Mouse (Mus musculus) cerebellum, postnatal 10 days (tissue): Measurements from ENCODE around the gene Nav2.
A peak's percentile ranks its signal among the peaks of the same experiment; 100 is the strongest.

ENCODE experiments used
- DNase-seq, 2 experiments: peaks; one replicate each; pipeline ENCODE4 v3.0.0; 2021; ENCODE audit warnings: mixed read lengths in 2 of 2

Nav2 gene

DNA sequence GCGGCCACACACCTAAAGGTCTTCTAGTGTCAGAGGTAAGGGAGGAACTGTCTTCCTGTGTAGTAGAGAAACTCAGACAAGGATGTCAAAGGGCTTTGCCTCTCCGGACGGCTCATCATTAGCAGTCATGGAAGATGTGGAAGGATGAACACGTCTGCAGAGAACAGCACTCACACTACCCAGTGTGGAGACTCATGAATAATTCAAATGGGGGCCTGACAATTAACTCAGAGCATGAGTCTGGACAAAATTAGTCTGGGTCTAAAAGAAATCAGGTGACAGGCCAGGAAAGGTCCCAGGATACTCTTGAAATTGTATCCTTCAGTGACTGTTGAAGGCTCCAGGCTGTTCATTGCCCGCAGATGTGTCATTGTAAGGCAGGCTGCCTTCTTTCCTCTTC lies 17.5 kb upstream of the Nav2 start:
- no peak for DNase-seq

DNA sequence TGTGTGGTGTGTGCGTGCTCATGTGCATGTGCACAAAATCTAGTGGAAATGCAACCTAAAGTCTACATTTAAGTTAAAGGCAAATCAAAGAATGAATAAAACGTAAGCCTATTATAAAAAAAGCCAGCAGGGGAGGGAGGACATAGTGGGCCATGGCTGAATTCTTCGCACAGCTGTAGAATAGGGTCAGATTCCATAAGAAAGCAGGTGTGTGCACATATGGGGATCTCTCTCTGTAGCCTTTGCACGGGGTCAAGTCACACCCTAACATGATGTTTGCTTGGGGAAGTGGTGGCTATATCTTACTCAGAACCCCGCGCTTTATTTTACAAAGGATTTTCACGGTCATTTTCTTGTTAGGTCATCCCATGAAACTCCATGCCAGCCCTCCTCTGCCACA lies 15.4 kb upstream of the Nav2 start:
- DNase-seq, result no peak

DNA sequence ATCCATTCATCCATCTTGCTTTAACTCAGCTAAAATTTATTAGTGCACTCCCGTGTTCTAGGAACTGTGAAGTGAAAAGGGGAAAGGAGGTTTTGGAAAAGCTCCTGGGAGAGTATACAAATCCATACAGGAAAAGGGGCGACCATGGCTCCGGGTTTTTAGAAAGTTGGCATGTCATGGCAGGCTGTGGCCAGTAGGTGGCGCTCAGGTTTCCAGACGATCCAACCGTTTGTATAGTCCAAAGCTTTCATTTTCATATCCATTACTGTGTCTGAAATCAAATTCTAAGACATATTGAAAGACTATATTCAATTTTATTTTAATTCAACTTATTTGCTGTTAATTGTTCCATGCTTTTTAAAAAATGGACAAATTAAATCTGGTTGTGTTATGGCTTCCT lies 14.4 kb upstream of the Nav2 start:
- peak; percentile 85 to 89 for DNase-seq

DNA sequence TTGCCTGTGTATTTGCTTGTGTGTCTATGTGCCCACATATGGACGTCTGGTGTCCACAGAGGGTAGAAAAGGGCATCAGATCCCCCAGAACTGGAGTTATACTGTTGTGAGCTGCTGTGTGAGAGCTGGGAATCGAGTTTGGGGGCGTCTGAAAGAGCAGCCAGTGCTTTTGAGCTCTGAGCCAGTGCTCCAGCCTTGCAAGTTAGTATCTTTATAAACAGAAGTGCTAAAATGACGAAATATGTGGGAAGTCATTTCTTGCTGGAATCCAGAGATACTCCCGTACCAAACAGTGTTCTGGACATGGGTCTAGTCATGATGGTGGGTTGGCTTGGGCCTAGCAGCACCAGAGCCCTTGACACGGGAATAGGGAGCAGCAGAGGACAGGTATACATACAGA lies 13.8 kb upstream of the Nav2 start:
- no peak for DNase-seq

DNA sequence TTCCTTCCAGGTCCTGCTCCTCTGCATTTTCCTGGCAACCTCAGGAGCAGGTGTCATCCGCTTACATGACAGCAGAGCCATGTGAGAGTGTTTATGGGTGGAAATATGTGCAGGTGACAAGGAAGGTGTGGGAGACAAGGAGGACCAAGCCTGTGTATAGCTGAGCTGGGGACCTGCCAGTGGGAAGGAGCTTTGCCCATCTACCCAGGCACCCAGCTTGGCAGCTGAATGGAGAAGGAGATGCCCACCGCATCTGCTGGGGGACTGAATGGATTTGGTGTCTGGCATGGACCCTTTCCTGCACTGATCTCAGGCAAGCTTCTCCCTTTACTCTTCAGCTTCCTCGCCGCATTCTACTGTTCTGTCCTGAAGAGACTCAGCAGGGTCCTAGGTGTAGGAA lies 13.0 kb upstream of the Nav2 start:
- DNase-seq, result peak; percentile 51 to 67

DNA sequence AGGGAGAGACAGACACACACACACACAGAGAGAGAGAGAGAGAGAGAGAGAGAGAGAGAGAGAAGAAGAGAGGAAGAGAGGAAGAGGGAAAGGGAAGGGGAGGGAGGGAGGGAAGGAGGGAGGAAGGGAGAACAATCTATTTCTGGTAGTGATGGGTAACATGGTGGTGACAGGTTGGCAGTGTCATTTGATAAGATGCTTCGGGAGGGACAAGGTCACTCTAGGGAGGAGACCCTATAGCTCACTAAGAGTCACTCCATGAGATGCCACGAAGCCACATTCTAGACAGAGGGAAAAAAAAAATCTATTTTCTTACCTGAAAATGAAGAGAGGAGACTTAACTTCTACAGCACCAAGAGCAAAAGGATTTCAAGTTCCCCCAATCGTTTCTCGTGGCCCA lies 12.5 kb upstream of the Nav2 start:
- no peak for DNase-seq

DNA sequence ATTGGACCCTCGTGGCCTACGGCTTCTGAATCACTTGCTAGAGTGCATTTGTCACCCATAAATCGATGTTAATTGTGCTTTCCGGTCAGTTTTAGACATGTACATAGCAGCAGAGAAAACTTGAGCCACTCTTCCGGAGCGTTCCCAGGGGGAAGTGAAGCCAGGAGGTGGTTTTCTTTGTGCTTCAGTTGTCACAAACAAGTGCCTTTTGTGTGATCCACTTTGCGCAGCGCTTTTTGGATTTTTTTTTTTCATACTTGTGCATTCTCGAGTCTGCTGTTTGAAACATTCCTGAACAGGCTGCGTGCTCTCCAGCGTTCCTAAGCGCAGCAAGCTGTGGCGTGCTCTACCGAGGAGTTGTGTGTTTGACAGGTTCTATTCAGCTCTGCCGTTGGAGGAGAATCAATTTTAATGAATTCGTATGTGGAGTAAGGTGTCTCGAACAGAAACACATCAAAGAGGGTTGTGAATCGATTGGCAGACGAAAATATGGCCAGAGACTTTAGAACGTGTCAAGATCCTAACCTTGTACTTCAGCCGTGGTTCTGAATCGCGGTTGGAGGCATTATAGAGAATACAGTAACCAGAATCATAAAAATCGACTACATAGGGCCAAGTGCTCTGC lies 10.9 kb upstream of the Nav2 start:
- no peak for DNase-seq

DNA sequence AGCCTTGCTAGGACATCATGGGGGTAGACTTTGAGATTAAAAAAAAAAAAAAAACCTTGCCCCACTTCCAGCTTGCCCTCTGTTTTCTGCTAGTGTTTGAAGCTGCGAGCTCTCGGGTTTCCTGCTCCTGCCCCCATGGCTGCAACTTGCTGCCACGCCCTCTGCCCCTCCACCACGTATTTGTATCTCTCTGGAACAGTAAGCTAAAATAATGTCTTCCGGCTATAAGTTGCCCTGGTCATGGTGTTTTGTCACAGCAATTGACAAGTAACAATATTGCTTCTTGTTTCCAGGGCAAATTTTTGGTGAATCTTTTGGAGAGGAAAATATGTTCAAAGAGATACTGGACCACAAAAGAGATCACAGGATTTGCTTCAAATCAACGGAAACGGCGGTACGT lies 10.1 kb upstream of the Nav2 start:
- no peak for DNase-seq

DNA sequence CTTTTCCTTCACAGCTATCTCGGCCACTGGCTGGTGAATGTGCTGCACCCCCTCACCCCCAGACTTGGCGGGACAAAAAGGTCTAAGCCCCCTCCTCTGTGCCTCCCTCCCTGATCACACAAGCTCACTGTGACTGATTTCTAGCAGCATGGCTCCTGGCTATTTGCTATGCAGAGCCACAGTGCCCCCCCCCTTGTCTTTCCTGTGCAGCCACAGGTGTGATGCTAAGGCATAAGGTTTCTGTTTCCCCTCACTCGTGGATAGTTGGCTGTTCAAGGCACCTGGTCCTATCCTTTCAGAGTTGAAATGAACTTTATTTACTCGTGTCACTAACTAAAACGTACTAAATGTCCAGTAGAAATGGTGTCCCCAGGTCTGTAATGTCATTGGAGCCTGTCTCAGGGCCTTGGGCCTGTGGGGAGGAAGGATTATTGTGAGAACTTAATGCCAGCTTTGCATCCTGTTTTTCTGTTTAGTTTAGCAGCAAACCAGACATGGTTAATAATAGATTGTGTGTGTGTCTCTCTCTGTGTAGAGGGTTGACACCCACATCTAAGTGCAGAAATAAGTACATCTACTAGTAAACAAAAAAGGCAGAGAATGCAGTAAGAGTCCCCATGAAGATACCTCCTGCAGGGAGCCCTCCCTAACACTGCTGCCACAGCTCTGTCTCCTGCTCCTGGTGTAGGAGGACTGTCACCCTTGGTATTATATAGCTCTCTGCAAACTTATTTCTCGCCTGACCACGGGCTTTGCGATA lies 7.9 kb upstream of the Nav2 start:
- no peak for DNase-seq

DNA sequence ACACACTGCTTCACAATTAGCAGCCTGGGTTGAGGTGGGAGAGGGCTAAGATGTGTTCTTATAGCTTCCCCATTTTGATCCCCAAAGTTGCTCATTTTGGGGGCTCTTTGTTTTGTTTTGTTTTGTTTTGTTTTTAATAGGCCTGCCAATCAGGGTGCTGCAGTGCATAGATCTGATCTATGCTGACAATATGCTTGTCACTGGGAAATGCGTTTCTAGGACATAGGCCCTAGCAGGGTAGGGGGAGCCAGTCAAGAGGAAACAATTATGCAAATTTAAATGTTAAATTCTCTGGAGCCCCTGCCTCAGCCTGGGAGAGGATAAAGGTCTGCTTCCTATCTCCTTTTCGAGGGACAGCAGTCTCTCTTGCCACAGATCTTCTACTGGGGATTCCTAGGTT lies 6.1 kb upstream of the Nav2 start:
- DNase-seq, result no peak

DNA sequence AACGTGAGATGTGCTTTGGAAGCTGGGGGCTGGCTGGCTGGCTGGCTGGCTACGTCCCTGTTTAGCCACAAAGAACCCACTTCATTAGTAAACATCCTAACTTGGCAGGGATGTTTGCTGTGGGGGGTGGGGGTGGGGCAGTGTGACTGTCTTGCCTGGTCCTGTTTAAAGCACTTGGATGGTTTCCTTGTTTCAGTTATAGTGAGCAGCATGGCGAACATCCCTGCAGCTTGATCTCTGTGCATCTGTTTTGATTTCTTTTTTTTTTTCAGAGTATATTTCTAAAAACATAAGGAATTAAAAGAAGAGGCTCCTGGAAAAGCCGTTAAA lies 791 bp downstream of the Nav2 start:
- DNase-seq, result no peak

DNA sequence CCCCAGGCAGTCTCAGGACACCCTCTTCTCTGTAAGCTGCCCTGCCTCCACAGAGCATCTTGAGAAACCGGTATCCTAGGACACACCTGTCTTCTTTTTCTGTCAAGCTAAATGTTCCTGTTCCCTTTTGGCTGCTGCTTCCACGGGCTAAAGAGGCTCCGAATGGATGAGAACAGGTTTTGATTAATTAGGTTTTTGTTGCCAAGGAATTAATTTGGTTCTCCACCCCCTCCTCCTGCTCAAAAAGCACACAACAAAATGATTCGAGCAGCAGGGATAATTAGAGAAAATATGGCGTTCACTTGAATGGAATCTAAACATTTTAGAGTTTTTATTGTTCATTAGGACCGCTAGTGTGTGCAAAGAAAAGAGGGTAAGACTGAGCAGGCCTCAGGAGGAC lies 1.8 kb downstream of the Nav2 start:
- DNase-seq, result no peak

DNA sequence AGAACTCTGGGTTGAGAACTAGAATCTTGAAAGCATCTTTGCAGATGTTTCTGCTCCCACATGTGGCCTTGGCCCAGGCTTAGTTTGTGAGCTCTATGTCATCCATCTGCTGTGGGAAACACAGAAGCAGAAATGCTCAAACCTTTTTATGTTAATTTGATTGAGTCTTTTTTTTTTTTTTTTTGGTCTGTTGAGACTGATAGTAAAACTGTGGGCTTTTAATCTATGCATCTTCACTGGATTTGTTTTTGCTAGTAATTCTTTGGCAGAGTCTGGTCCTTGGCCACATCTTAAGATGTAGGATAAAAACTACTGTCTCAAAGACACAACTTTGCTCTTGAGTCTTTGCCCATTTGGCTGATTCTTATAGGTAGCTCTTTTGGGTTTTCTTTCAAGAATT lies 2.6 kb downstream of the Nav2 start:
- DNase-seq, result no peak

DNA sequence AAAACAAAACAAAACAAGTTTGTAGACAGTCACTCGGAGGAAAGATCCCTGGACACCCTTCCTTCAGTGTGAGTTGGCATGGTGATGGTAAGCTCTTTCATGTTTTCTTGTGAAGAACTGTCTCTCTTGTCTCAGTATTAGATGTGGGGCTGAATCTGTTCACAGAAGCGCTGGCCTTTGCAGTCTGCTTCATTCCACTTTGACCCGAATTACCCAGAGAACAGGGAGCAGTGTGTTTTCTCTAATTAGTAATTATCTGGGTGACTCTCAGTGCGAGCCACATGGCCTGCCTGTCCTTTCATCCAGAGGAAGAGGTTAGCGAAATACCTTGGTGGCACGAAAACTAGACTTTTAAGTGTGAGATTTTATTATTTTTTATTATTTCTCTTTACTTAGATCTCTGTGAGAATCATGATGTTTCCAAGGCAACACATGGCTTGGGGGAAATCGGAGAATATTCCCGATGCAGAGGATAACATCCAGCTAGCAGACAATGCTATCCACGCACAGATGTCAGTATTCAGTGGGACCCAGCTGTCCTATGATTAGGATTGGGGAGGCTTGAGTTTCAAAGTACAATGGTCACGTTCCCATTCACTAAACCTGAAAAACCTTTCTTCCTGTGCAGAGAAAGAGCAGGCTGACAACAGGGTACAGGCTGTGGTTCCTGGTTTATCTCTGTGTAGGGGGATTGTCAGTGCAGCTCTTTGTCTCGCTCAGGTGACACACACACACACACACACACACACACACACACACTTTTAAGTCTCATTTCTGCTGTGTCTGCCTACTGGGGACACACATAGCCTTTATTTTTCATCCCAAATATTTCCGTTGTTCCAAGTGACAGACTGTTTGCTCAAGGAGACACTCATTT lies 6.4 kb downstream of the Nav2 start:
- no peak for DNase-seq

DNA sequence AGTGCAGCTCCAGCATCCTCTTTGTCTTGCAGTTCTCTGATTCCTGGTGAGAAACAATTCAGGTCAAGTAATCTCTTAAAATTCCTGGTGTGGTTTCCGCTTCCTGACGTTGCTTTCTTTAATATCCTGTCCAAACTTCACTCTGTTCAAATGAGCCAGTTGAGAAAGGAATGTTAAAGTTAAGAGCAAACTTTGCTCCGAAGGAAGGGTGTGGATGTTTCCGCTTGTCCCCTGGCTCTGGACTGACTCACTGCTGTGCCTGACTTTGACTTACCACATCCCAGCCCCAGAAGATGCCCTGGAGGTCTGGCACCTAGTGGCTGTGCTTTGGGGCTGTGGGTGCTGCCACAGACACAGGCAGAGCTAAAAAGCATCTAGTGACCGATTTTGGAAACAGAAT lies 8.9 kb downstream of the Nav2 start:
- no peak for DNase-seq

DNA sequence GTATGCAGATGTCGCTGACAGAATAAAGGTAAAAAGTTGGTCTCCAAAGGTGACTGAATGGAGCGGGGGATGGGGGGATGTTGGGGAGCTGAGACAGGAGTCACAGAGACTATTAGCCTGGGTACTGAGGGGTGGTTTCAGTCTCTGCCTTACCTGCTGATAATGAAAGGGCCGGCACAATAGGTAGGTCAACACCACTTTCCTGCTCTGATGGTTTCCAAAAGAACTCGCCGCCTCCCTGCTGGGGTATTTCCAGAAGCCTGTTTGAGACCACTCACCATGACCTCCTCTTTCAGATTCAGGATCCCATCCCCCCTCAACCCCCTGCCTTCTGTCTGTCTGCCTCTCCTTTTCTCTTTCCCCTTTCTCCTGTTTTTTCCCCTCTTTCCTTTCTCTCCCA lies 9.5 kb downstream of the Nav2 start:
- no peak for DNase-seq

DNA sequence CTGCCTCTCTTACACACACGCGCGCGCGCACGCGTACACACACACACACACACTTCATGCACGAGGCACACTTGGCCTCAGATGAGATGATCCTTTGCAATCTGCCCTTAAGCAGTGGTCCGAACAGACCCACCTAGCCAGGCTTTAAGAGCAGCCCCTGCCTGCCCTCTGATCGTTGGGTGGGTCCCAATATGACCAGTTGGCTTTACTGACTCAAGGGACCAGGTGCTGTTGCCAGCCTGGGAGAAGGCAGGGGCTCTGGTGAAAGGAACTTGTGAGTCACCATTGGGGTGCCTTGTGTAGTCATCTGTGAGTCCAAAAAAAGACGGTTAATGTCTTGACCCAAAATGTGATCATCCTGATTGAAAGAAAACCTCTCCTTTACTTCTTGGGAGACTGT lies 9.9 kb downstream of the Nav2 start:
- DNase-seq, result no peak

DNA sequence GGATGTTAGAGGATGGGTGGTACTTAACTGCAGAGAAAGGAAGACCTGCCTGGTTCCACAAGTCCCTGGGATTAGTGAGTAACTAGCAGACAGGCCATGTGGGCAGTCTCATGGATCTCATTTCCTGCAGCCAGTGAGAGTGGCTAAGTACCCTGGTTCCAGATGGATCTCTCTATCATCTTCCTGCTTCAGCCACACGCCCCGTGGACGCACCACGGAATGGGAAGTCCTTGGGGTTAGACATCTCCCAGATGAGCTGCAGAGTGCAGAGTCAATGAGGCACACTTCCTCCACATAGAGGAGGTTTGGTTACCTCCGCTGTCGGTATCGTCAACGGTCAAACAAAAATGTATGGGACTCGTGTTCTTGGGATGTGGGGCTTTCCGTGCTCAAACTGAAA lies 15.1 kb downstream of the Nav2 start:
- no peak for DNase-seq

DNA sequence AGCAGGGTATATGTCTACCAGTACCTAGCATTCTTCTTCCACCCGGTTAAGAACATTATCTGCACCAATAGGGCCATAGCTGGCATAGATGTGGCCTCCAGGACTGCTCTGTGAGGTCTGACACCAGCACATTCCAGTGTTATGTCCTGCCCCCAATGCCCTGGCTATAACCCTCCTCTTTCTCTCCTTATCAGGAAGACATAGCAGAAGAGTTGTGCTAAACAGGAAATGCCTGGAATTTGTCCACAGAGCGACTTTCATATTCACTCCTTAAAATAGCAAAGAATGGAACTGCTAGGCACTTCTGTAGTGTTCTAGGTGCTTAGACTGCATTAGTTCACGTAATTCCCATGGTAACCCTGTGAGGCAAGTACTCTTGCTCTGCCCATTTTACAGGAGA lies 16.7 kb downstream of the Nav2 start:
- no peak for DNase-seq

DNA sequence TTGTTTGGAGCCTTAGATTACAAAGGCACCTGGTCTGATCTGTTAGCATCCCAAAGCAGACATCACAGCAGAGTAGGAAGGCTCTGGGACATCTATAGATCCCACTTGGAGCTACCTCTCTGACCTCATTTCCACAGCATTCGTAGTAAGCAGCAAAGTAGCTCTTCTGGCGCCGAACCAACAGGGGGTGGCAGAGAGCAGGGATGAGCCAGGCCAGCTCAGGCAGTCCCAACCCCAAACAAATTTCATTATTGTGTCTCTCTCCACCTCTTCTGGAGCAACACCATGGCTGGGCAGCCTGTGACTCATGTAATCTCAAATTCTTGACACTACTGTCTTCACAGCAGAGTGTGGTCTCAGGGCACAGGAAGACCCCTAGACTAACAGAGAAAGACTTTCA lies 19.8 kb downstream of the Nav2 start:
- DNase-seq, result peak; percentile 92 to 94

DNA sequence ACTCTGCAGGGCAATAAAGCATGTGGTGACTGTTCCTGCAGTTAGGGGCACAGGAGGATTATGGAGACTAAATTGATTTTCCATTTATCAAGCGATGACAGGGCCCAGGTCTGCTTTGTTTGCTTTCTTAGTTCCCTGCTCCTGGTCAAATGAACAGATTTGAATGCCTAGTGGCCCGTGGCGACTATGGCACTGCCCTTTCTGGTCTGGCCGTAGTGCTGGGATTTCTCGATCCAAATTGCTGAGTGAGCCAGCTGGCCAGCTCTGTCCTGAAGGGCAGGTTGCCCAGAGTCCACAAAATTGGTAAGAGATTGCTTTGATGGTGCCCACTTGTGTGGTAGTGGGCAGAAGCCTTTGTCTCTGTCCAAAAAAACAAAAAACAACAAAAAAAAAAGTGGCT lies 21.9 kb downstream of the Nav2 start:
- peak; percentile 96 for DNase-seq

DNA sequence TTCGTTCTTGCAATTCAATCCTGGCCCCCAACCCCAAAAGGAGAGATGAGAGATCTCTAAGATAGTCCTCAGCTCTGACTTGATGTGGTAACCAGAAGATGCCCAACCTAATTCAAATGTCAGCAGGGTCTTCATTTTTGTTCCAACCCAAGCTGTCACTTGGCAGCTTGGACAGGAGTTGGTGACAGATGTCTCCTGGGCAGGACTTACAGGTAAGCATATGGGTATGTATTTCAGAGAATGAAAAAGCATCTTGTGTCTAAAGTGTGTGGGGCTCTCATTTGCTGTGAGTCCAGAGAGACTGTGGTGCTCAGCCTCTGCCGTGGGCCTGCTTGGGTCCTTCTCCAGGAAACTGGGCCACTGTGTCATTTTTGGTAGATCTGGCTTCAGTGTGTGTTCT lies 23.6 kb downstream of the Nav2 start:
- DNase-seq, result peak; percentile 84 to 87

DNA sequence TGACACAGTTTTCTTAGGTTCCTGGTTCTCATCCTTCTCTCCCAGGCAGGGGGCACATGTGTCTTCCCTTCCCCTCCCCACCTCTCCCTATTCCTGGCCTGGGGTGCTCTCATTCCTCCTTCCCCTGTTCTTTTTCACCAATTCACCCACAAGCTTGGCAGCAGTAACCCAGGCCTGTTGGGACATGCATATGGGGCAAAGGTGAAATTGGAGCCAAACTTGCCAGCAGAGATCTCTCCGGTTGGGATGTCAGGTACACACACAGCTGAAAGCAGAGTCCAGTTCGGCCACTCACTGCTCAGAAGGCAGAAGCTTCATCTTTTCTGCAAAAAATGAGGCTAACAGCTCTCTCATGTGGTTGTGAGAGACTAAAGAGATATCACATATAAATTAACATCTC lies 26.3 kb downstream of the Nav2 start:
- DNase-seq, result no peak

DNA sequence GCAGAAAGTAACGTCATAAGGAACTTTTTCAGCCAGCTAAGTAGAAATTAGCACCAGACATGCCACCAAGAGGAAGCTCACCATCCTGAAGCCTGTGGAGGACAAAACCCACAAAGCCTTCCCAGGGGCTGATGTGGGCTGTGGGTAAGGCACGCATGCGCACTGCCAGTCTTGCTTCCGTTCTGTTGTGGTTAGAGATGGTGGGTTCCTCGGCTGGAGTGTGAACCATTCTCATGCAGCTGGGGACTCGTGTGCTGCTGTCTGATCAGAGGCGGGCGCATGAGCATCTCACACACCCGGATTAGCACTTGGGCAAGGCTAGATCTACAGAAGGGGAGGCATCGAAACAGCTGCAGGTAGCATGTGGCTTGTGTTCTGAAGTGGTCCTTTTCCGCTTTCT lies 29.0 kb downstream of the Nav2 start:
- no peak for DNase-seq
